In genomic region chr9:32543040-32543581, GRCm38 (mm10) we compare ENCODE assay signal across 8 mouse cellular contexts. TPM values are rescaled to one million over a fixed set of nuclear protein-coding genes. Genes with fewer than 3 reads are reported as not detected.
A peak's percentile ranks its signal among the peaks of the same experiment; 100 is the strongest.
DNase-seq lines count a peak whose midpoint lies in the region; ATAC-seq and TF ChIP-seq lines count a peak whose summit lies in the region.

No protein-coding gene starts in this region.

- 0 out of 2 replicates have a peak overlapping the region, but pooled peaks have one; percentile 6 for H3K27ac ChIP-seq in left cerebral cortex, adult 2 months
- no peak overlapping the region for H3K27ac ChIP-seq in forebrain, embryonic 12.5 days
- H3K27ac ChIP-seq in kidney, postnatal 0 days = peak overlapping the region; percentile 83
- H3K27ac ChIP-seq in neural tube, embryonic 11.5 days (ENCODE audit: low read depth, low read length) = peak overlapping the region; percentile 54; the same call in 1 of the 2 replicates

- intact Hi-C loops in left cerebral cortex, adult 2 months (cut with DNase I) = no loop called here
- intact Hi-C loops in left cerebral cortex, postnatal 36 days (cut with DNase I) = no loop called here
- intact Hi-C loops in left cerebral cortex, postnatal 25 days (cut with DNase I) = no loop called here

- peaks cover 100% of the 10 kb centered on the region for H3K27me3 ChIP-seq in forebrain, embryonic 12.5 days
- peaks cover 15% of the 10 kb centered on the region; the same call in 1 of the 2 replicates for H3K27me3 ChIP-seq in kidney, postnatal 0 days (ENCODE audit: insufficient read depth, low read length)
- peaks cover 63% of the 10 kb centered on the region for H3K27me3 ChIP-seq in neural tube, embryonic 11.5 days (ENCODE audit: control insufficient read depth, insufficient read depth, low read length)

- H3K9ac ChIP-seq in forebrain, embryonic 12.5 days = no peak overlapping the region
- peak overlapping the region; percentile 83 for H3K9ac ChIP-seq in kidney, postnatal 0 days (ENCODE audit: low read depth, low read length)
- peak overlapping the region; percentile 59; the same call in 1 of the 2 replicates for H3K9ac ChIP-seq in neural tube, embryonic 11.5 days (ENCODE audit: low read length)

- peak overlapping the region; percentile 34 for H3K4me3 ChIP-seq in left cerebral cortex, adult 2 months
- H3K4me3 ChIP-seq in forebrain, embryonic 12.5 days (replicated peaks) = peak overlapping the region; percentile 30
- H3K4me3 ChIP-seq in kidney, postnatal 0 days (replicated peaks; ENCODE audit: low read depth, low read length) = peak overlapping the region; percentile 78
- peak overlapping the region; percentile 65 for H3K4me3 ChIP-seq in neural tube, embryonic 11.5 days (ENCODE audit: low read depth, low read length)

- peaks cover 50% of the 10 kb centered on the region for H3K4me1 ChIP-seq in forebrain, embryonic 12.5 days
- H3K4me1 ChIP-seq in kidney, postnatal 0 days (replicated peaks; ENCODE audit: insufficient read depth, low read length) = peaks cover 34% of the 10 kb centered on the region
- H3K4me1 ChIP-seq in neural tube, embryonic 11.5 days (ENCODE audit: control insufficient read depth, insufficient read depth, low read length) = peaks cover 24% of the 10 kb centered on the region

- H3K36me3 ChIP-seq in forebrain, embryonic 12.5 days (replicated peaks) = no peaks in the 10 kb centered on the region
- no peaks in the 10 kb centered on the region for H3K36me3 ChIP-seq in kidney, postnatal 0 days (ENCODE audit: insufficient read depth, low read length)
- H3K36me3 ChIP-seq in neural tube, embryonic 11.5 days (ENCODE audit: control insufficient read depth, insufficient read depth, low read length) = no peaks in the 10 kb centered on the region

- WGBS in forebrain, embryonic 12.5 days = 0% methylated on average over 18 of the region's 18 CpGs
- WGBS in kidney, postnatal 0 days = 2% methylated on average over 18 of the region's 18 CpGs
- under 1% methylated on average over 18 of the region's 18 CpGs for WGBS in neural tube, embryonic 11.5 days

- H3K9me3 ChIP-seq in forebrain, embryonic 12.5 days = no peaks in the 10 kb centered on the region
- H3K9me3 ChIP-seq in kidney, postnatal 0 days (replicated peaks; ENCODE audit: low read length) = no peaks in the 10 kb centered on the region
- no peaks in the 10 kb centered on the region for H3K9me3 ChIP-seq in neural tube, embryonic 11.5 days (ENCODE audit: control insufficient read depth, low read length)

- ATAC-seq in forebrain, embryonic 12.5 days (ENCODE audit: low FRiP score) = no peak
- no peak for ATAC-seq in kidney, postnatal 0 days (replicated peaks; ENCODE audit: low FRiP score, low read depth)
- no peak for ATAC-seq in neural tube, embryonic 11.5 days (ENCODE audit: insufficient read depth, low FRiP score, low TSS enrichment)

- H3K4me2 ChIP-seq in forebrain, embryonic 12.5 days = peak overlapping the region; percentile 42
- H3K4me2 ChIP-seq in kidney, postnatal 0 days (ENCODE audit: low read length) = peak overlapping the region; percentile 92
- peak overlapping the region; percentile 39 for H3K4me2 ChIP-seq in neural tube, embryonic 11.5 days (ENCODE audit: low read depth)

- TF ChIP-seq CTCF in left cerebral cortex, adult 2 months (IDR thresholded peaks at IDR 0.05) = no peak
- TF ChIP-seq CTCF in kidney, postnatal 0 days (IDR thresholded peaks at IDR 0.05; ENCODE audit: low read depth) = no peak

- DNase-seq in left cerebral cortex, adult 2 months (ENCODE audit: extremely low spot score in 1 of 2, low spot score in 2 of 2) = no peak
- no peak for DNase-seq in left cerebral cortex, postnatal 36 days (ENCODE audit: low spot score in 2 of 2)
- peak; percentile 67 for DNase-seq in kidney, postnatal 0 days (ENCODE audit: low spot score)
- DNase-seq in neural tube, embryonic 11.5 days (ENCODE audit: low spot score) = peak; percentile 74
- DNase-seq in MN1 (ENCODE audit: low spot score) = no peak
- no peak for DNase-seq in left cerebral cortex, postnatal 25 days (ENCODE audit: low spot score in 2 of 2)
- no peak for DNase-seq in lung, adult 18-20 months

RNA-seq across cellular contexts. Expression of gene Fli1, which starts 0.5 kb away (rescaled TPM):
- 1 to 10 TPM; 3.5 to 5.9 TPM for total RNA-seq in left cerebral cortex, adult 2 months (2021)
- 1 to 10 TPM; 5.5 to 7.3 TPM for total RNA-seq in left cerebral cortex, postnatal 36 days (2021)
- 9.4 and 9.8 TPM in 2 replicates for polyA plus RNA-seq in forebrain, embryonic 12.5 days (2016; fragmentation: Nextera tagmentation; extraction: Ambion mirVana)
- polyA plus RNA-seq in kidney, postnatal 0 days (2015; fragmentation: Nextera tagmentation; extraction: Ambion mirVana) = 21.6 and 23.6 TPM in 2 replicates
- polyA plus RNA-seq in neural tube, embryonic 11.5 days (2014; fragmentation: Nextera tagmentation; extraction: Ambion mirVana) = 22.8 and 24.4 TPM in 2 replicates
- total RNA-seq in left cerebral cortex, postnatal 25 days (2021) = 1 to 10 TPM; 5.3 to 6.0 TPM

Comparison
In these comparisons a context has a peak if more than half of its experiments do, and no peak if none do; other contexts are left out.
1. DNase-seq: peak in kidney, postnatal 0 days (single experiment) and neural tube, embryonic 11.5 days (single experiment); none in left cerebral cortex, adult 2 months (0 of 2), left cerebral cortex, postnatal 36 days (0 of 2), MN1 (single experiment), left cerebral cortex, postnatal 25 days (0 of 2) and lung, adult 18-20 months (0 of 2).
2. H3K4me2 ChIP-seq: peak in every context shown above with its lines; median percentile 92 in kidney, postnatal 0 days; 42 in forebrain, embryonic 12.5 days; 39 in neural tube, embryonic 11.5 days.
3. Peak in every context shown above with its lines, with median percentiles within 50 percentile points of each other: H3K4me3 ChIP-seq.